24 mouse cellular contexts compared by ENCODE assay signal in the genomic region with DNA sequence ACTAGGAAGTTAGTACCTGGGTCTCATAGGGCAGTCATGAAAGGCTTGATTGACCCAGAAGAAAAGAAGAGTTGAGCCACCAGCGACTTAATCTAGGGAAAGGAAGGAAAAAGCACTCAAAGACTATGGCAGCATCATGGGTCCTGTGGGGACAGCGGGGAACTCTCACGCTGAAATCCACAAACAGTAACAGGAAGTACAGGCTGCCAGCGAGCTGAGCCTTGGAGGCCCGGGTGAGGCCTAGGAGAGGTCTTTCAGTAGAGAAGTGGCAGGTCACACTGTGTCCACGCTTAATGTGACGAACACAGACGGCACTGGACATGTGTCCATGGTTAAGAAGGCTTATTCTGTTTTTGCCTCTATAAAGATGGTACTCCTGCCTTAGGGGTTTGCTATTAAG.
"Had no signal": no experiment of that assay in that cellular context is flagged by ENCODE, and none has a peak within 500 bp of the region (broad histone marks: within the 10 kb centered on the region; RNA-seq: fewer than 3 reads in every experiment).

No protein-coding gene starts in this region.

- H3K9ac ChIP-seq: heart, embryonic 12.5 days; hindbrain, embryonic 12.5 days; hindbrain, embryonic 14.5 days; intestine, embryonic 15.5 days; limb, embryonic 13.5 days; limb, embryonic 15.5 days; liver, embryonic 12.5 days had no signal

- H3K27me3 ChIP-seq: heart, embryonic 12.5 days; hindbrain, embryonic 12.5 days; intestine, embryonic 15.5 days; limb, embryonic 13.5 days; limb, embryonic 15.5 days; liver, embryonic 12.5 days had no signal

- H3K4me3 ChIP-seq: gastrocnemius, adult 2 months; heart, embryonic 10.5 days; heart, embryonic 12.5 days; hindbrain, embryonic 10.5 days; hindbrain, embryonic 12.5 days; intestine, embryonic 15.5 days; limb, embryonic 13.5 days; limb, embryonic 15.5 days; liver, embryonic 12.5 days had no signal

- DNase-seq: gastrocnemius, adult 2 months; gastrocnemius, postnatal 10 days; gastrocnemius, postnatal 25 days; heart, adult 18-20 months; heart, postnatal 10 days; kidney, adult 18-20 months; kidney, adult 8-10 months; kidney, postnatal 10 days; kidney, postnatal 25 days; layer of hippocampus, adult 9-11 months; layer of hippocampus, postnatal 36 days; left cerebral cortex, postnatal 4 days had no signal

- H3K27ac ChIP-seq: gastrocnemius, adult 2 months; heart, embryonic 10.5 days; hindbrain, embryonic 10.5 days; hindbrain, embryonic 12.5 days; hindbrain, embryonic 14.5 days; intestine, embryonic 15.5 days; limb, embryonic 13.5 days; limb, embryonic 15.5 days; liver, embryonic 12.5 days had no signal

- ATAC-seq: hindbrain, embryonic 16.5 days; inflammation-experienced regulatory T-cells, adult 6 months; intestine, embryonic 15.5 days; intestine, postnatal 0 days; liver, embryonic 12.5 days had no signal

- H3K4me1 ChIP-seq: heart, embryonic 10.5 days; hindbrain, embryonic 10.5 days; hindbrain, embryonic 12.5 days; intestine, embryonic 15.5 days; limb, embryonic 13.5 days; limb, embryonic 15.5 days; liver, embryonic 12.5 days had no signal

- H3K9me3 ChIP-seq: heart, embryonic 10.5 days; heart, embryonic 12.5 days; hindbrain, embryonic 10.5 days; hindbrain, embryonic 12.5 days; intestine, embryonic 15.5 days; limb, embryonic 13.5 days; limb, embryonic 15.5 days; liver, embryonic 12.5 days had no signal
